Mouse (Mus musculus): ENCODE measurements at regions not wholly inside any gene's neighbourhood (a gene's known extent, or its start where the extent isn't known, plus 50 kb on each side); places are given as distances from the start of the nearest gene placed in this dataset.

GRCm38 (mm10) chr14:76290401-76291018, 124.3 kb upstream of the Tsc22d1 start:
- TF ChIP-seq CTCF (IDR thresholded peaks at IDR 0.05; ENCODE audit: extremely low read depth, insufficient read length, insufficient replicate concordance, low read depth, low read length) (no peak), POLR2A (IDR thresholded peaks at IDR 0.05; ENCODE audit: low read depth, low read length) (no peak)
